Mouse (Mus musculus): ENCODE measurements around the gene Ccp110.

The Ccp110 gene

GRCm38 (mm10) chr7:118728846-118729587 lies 16.7 kb downstream of the Ccp110 start:
- no peak for DNase-seq (ENCODE audit: low spot score)

GRCm38 (mm10) chr7:118731781-118732180 lies 19.4 kb downstream of the Ccp110 start:
- DNase-seq (ENCODE audit: low spot score), result no peak

- no peak for DNase-seq (ENCODE audit: low spot score)
These were observed 20.9 kb downstream of the Ccp110 start for GRCm38 (mm10) chr7:118733225-118733624.

GRCm38 (mm10) chr7:118738730-118739129 lies 26.4 kb downstream of the Ccp110 start:
- no peak for DNase-seq (ENCODE audit: low spot score)

GRCm38 (mm10) chr7:118739975-118740531 lies 27.7 kb downstream of the Ccp110 start, which contains the start of gene Vps35l:
Gene Vps35l (plus strand): TSS chr7:118740226.
- DNase-seq (ENCODE audit: low spot score), result peak; percentile 85

GRCm38 (mm10) chr7:118740532-118741338 lies 28.4 kb downstream of the Ccp110 start:
- DNase-seq (ENCODE audit: low spot score), result peak; percentile 91

GRCm38 (mm10) chr7:118742278-118742677 lies 29.9 kb downstream of the Ccp110 start:
- DNase-seq (ENCODE audit: low spot score), result no peak

- no peak for DNase-seq (ENCODE audit: low spot score)
These were observed 32.4 kb downstream of the Ccp110 start for GRCm38 (mm10) chr7:118744766-118745165.

GRCm38 (mm10) chr7:118747891-118748672 lies 35.7 kb downstream of the Ccp110 start:
- DNase-seq (ENCODE audit: low spot score), result no peak

GRCm38 (mm10) chr7:118749706-118750105 lies 37.4 kb downstream of the Ccp110 start:
- no peak for DNase-seq (ENCODE audit: low spot score)

GRCm38 (mm10) chr7:118751625-118752024 lies 39.3 kb downstream of the Ccp110 start:
- DNase-seq (ENCODE audit: low spot score), result no peak

GRCm38 (mm10) chr7:118755756-118756155 lies 43.4 kb downstream of the Ccp110 start:
- DNase-seq (ENCODE audit: low spot score), result no peak

- no peak for DNase-seq (ENCODE audit: low spot score)
These were observed 44.3 kb downstream of the Ccp110 start for GRCm38 (mm10) chr7:118756490-118757265.

- no peak for DNase-seq (ENCODE audit: low spot score)
These were observed 46.0 kb downstream of the Ccp110 start for GRCm38 (mm10) chr7:118758369-118758768.

- no peak for DNase-seq (ENCODE audit: low spot score)
These were observed 47.0 kb downstream of the Ccp110 start for GRCm38 (mm10) chr7:118759372-118759771.

GRCm38 (mm10) chr7:118763939-118764338 lies 51.6 kb downstream of the Ccp110 start:
- DNase-seq (ENCODE audit: low spot score), result no peak

GRCm38 (mm10) chr7:118764725-118765124 lies 52.4 kb downstream of the Ccp110 start:
- DNase-seq (ENCODE audit: low spot score), result no peak

GRCm38 (mm10) chr7:118765604-118766003 lies 53.3 kb downstream of the Ccp110 start:
- DNase-seq (ENCODE audit: low spot score), result no peak

GRCm38 (mm10) chr7:118766119-118766833 lies 53.9 kb downstream of the Ccp110 start:
- peak; percentile 37 for DNase-seq (ENCODE audit: low spot score)

GRCm38 (mm10) chr7:118766834-118767224 lies 54.5 kb downstream of the Ccp110 start:
- no peak for DNase-seq (ENCODE audit: low spot score)

- DNase-seq (ENCODE audit: low spot score), result no peak
These were observed 56.9 kb downstream of the Ccp110 start for GRCm38 (mm10) chr7:118769208-118769607.
